Mouse (Mus musculus) limb, embryonic 15.5 days (tissue): Measurements from ENCODE around the gene Slc25a29. TPM values are rescaled to one million over a fixed set of nuclear protein-coding genes. Genes with fewer than 3 reads are reported as not detected.
A peak's percentile ranks its signal among the peaks of the same experiment; 100 is the strongest.
"Not testable (repeated sequence)": the region's sequence is repeated elsewhere in the genome, so short reads cannot be mapped to it uniquely, and the experiment has no call there.

Source experiments
- ATAC-seq: fragments of 200-750 bp; cut with Nextera tagmentation; 2 replicates; pipeline ENCODE4 v1.8.0; 2017; ENCODE audit warnings: low read depth, moderate TSS enrichment; ENCODE audit not compliant: insufficient number of reproducible peaks, low FRiP score, low TSS enrichment
- H3K27ac ChIP-seq: fragments of 300-500 bp; sonication (generic); 2 replicates; pipeline ENCODE4 v1.5.1; 2015; ENCODE audit warnings: moderate library complexity, mild to moderate bottlenecking, inconsistent platforms
- H3K27me3 ChIP-seq: fragments of 300-500 bp; sonication (generic); 2 replicates; pipeline ENCODE4 v1.6.1; 2015; ENCODE audit warnings: inconsistent platforms
- H3K36me3 ChIP-seq: fragments of 300-500 bp; sonication (generic); 2 replicates; pipeline ENCODE4 v1.6.1; 2015; ENCODE audit warnings: inconsistent platforms
- H3K4me1 ChIP-seq: fragments of 300-500 bp; sonication (generic); 2 replicates; pipeline ENCODE4 v1.6.1; 2015; ENCODE audit warnings: inconsistent platforms
- H3K4me2 ChIP-seq: fragments of 300-500 bp; sonication (generic); 2 replicates; pipeline ENCODE4 v1.6.1; 2015; ENCODE audit warnings: mild to moderate bottlenecking, inconsistent platforms
- H3K4me3 ChIP-seq: fragments of 300-500 bp; sonication (generic); 2 replicates; pipeline ENCODE4 v1.5.1; 2015; ENCODE audit warnings: mild to moderate bottlenecking, inconsistent platforms
- H3K9ac ChIP-seq: fragments of 300-500 bp; sonication (generic); 2 replicates; pipeline ENCODE4 v1.6.1; 2015; ENCODE audit warnings: inconsistent platforms
- H3K9me3 ChIP-seq: fragments of 300-500 bp; sonication (generic); 2 replicates; pipeline ENCODE4 v1.6.1; 2016; ENCODE audit warnings: inconsistent platforms
- WGBS: fragments of 180-500 bp; shearing (Covaris S2); methylation state at CpG from one replicate; pipeline ENCODE4 v1.1.7; 2015; 5-methylcytosine and 5-hydroxymethylcytosine counted together
- polyA plus RNA-seq: library from polyadenylated mRNA; unstranded; fragments of >200 nt; fragmentation: Nextera tagmentation; extraction: Ambion mirVana; gene quantifications from 2 replicates; pipeline ENCODE4 v1.2.1, GENCODE M21; 2015

Slc25a29 gene
- polyA plus RNA-seq, 1 experiment from 2014 or later: 10.3 TPM

DNA sequence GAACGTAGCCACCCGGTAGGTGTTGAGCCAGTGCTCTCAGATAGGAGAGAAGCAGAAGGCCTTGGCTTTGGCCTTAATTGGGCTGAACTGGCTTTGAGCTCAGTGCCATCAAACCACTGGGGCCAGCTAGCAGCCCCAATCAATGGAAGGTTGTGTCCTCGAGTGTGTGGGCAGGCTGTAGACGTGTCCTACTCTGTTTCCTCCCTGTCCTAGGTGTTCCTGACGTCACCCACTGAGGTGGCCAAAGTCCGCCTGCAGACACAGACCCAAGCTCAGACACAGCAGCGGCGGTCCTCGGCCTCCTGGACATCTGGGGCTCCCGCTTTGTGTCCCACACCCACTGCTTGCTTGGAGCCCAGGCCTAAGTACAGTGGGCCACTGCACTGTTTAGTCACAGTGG is 19.4 kb upstream of the Slc25a29 start:
- ATAC-seq: no peak
- 82% methylated on average over 10 of the region's 10 CpGs for WGBS
- H3K4me3 ChIP-seq: no peak overlapping the region

DNA sequence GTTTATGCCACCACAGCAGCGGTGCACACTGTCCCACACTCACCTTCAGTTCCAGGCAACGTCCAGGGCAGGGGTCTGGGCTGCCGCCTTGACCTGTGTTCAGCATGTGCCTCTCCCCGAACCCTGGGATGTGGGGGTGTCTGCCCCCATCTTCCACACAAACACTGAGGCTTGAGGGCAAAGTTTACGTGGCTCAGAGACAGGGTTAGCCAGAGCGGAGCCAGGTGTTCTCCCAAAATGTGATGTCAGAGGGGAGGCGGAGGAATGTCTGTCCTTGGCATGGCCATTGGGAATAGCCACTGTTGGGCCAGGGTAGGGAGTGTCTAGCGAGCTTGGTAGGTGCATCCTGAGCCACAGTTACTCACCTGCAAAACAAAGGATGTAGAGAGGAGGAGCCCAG is 17.1 kb upstream of the Slc25a29 start:
- 83% methylated on average over 8 of the region's 8 CpGs for WGBS

More for the DNA sequence above, 19.4 kb upstream of the Slc25a29 start:
- H3K4me1 ChIP-seq: no peaks in the 10 kb centered on the region; the same call in 1 of the 2 replicates
- no peak overlapping the region for H3K27ac ChIP-seq
- peaks cover 17% of the 10 kb centered on the region for H3K36me3 ChIP-seq
- H3K4me2 ChIP-seq: no peak overlapping the region
- no peaks in the 10 kb centered on the region for H3K9me3 ChIP-seq
- H3K9ac ChIP-seq: no peak overlapping the region
- no peaks in the 10 kb centered on the region for H3K27me3 ChIP-seq

DNA sequence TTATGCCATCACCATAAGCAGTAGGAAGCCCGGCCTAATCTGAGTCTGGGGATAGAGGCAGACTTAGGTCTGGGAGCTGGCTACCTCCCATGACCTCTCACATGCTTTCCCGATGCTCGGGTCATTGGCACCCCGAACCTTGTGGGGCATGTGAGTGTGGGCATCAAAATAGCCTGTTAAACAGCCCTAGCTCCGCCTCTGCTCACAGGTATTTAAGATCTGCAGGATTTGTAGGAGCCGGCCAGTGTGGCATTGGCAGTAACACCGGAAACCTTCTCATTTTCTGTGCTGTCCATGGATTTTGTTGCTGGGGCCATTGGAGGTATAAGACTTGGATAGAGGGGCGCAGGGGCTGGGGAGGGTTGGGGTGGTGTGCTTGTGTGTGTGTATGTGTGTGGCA is 15.2 kb upstream of the Slc25a29 start:
- Histone ChIP-seq H3K9ac (no peak overlapping the region), H3K27me3 (no peaks in the 10 kb centered on the region), H3K4me2 (no peak overlapping the region), H3K27ac (no peak overlapping the region), H3K4me1 (no peaks in the 10 kb centered on the region), H3K4me3 (no peak overlapping the region), H3K36me3 (peaks cover 13% of the 10 kb centered on the region; the same call in 1 of the 2 replicates), H3K9me3 (no peaks in the 10 kb centered on the region)
- no peak for ATAC-seq
- WGBS: 86% methylated on average over 8 of the region's 8 CpGs

More for the DNA sequence above, 17.1 kb upstream of the Slc25a29 start:
- H3K27me3 ChIP-seq: no peaks in the 10 kb centered on the region
- H3K9ac ChIP-seq: no peak overlapping the region
- no peaks in the 10 kb centered on the region for H3K9me3 ChIP-seq
- ATAC-seq: no peak
- no peak overlapping the region for H3K27ac ChIP-seq
- no peaks in the 10 kb centered on the region for H3K4me1 ChIP-seq
- no peak overlapping the region for H3K4me2 ChIP-seq
- H3K4me3 ChIP-seq: no peak overlapping the region
- H3K36me3 ChIP-seq: peaks cover 9% of the 10 kb centered on the region; the same call in 1 of the 2 replicates

DNA sequence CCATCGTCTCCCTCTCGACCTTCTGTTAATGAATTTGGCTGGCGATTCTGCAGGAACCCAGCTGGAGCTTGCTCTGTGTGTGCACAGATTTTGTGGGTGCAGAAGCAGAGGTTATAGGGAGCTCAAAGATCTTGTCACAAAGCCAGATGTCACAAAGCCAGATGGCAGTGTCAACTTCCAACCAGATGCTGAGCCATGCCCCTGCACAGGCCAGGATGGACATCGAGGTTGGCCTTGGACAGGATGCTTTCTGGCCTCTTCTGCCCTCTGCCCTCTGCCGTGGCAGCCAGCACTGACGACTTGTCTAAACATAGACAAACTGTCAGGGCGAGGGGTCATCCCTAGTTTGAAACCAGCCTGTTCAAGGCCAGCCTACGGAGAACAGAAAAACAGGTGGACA is 14.4 kb upstream of the Slc25a29 start:
- 62% methylated on average over 8 of the region's 8 CpGs for WGBS
- Histone ChIP-seq H3K27me3 (no peaks in the 10 kb centered on the region), H3K27ac (no peak overlapping the region), H3K4me1 (no peaks in the 10 kb centered on the region), H3K9ac (no peak overlapping the region), H3K4me2 (no peak overlapping the region), H3K36me3 (peaks cover 15% of the 10 kb centered on the region), H3K9me3 (no peaks in the 10 kb centered on the region), H3K4me3 (no peak overlapping the region)
- no peak for ATAC-seq

DNA sequence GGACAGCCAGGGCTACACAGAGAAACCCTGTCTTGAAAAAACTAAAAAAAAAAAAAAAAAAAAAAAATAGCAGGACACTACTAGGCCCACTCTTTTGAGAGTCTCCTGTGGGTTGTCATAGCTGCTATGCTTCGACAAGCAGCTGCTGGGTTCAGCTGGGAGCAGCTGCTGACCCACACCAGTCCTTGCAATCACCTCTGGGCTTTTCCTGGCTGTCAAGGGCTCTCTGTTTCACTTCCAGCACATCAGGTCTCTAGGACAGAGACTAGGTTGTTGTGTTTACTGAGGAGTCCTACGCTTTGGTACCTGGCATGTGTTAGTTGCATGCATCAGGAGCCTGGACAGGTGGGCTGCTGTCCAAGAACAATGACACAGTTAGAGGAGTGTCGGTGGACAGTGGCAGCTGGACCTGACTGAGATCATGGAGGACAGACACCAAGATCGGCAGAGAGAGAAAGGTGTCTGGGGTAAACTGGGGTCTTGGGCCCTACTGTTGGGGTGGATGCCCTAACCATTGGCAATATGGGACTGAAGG is 13.9 kb upstream of the Slc25a29 start:
- Histone ChIP-seq H3K36me3 (peaks cover 21% of the 10 kb centered on the region), H3K9me3 (no peaks in the 10 kb centered on the region), H3K27ac (no peak overlapping the region), H3K4me1 (no peaks in the 10 kb centered on the region), H3K27me3 (no peaks in the 10 kb centered on the region), H3K9ac (no peak overlapping the region), H3K4me2 (no peak overlapping the region), H3K4me3 (no peak overlapping the region)
- no peak for ATAC-seq
- WGBS: 82% methylated on average over 4 of the region's 4 CpGs

DNA sequence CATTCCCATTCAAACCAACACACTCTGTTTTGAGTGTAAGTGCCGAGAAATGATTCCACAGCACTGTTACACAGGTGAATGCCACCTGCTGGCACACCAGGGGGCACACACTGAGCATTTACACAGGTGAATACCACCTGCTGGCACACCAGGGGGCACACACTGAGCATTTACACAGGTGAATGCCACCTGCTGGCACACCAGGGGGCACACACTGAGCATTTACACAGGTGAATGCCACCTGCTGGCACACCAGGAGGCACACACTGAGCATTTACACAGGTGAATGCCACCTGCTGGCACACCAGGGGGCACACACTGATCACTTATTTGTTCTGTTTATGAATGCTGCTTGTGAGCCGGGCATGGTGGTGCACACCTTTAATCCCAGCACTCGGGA is 12.3 kb upstream of the Slc25a29 start:
- not testable (repeated sequence) for H3K4me2 ChIP-seq, H3K27ac ChIP-seq, H3K9me3 ChIP-seq, H3K4me1 ChIP-seq, H3K27me3 ChIP-seq, ATAC-seq, H3K9ac ChIP-seq, H3K4me3 ChIP-seq
- 88% methylated on average over 3 of the region's 3 CpGs for WGBS
- peaks cover 32% of the 10 kb centered on the region for H3K36me3 ChIP-seq

DNA sequence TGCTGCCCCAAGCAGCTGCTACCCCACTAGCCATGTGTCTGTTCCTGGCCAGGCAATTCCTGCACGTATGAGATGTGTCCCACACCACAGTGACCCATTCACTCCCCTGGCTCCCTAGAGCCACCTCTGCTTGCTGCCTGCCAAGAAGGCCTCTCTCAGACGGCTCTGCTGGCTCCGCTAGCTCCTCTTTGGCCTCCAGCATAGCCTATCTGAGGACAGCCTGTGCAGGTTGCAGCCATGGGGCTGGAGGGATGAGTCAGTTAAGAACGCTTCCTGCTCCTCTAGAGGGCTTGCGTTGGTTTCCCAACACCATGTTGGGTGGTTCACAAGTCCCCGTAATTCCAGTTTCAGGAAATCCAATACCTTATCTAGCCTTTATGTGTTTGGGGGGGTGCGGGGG is 7.0 kb upstream of the Slc25a29 start:
- ATAC-seq: no peak
- no peak overlapping the region for H3K27ac ChIP-seq
- peaks cover 8% of the 10 kb centered on the region for H3K4me1 ChIP-seq
- no peak overlapping the region for H3K4me3 ChIP-seq
- no peaks in the 10 kb centered on the region for H3K9me3 ChIP-seq
- 87% methylated on average over 7 of the region's 7 CpGs for WGBS
- peaks cover 49% of the 10 kb centered on the region for H3K36me3 ChIP-seq
- no peaks in the 10 kb centered on the region for H3K27me3 ChIP-seq
- H3K4me2 ChIP-seq: no peak overlapping the region
- H3K9ac ChIP-seq: no peak overlapping the region

DNA sequence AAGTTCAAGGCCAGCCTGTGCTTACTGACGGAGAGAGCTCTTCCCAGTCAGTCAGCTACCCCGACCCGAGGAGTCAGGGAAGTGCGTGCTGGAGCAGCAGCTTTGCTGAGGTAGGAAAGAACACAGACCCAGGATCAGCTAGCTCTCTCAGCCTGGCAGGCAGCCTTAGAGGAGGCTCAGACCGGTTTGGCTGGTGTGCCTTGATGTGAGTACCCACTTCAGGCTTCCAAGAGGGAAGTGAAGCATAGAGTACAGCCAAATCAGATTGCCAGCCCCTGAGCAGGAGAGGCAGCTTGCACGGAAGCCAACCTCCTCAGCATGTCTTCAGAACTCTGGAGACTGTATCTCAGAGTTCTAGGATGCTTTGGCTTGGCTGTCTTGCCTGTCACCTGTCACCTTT is 5.5 kb upstream of the Slc25a29 start:
- WGBS: 82% methylated on average over 6 of the region's 6 CpGs
- no peak overlapping the region for H3K4me2 ChIP-seq
- peaks cover 20% of the 10 kb centered on the region for H3K4me1 ChIP-seq
- H3K9ac ChIP-seq: no peak overlapping the region
- no peak overlapping the region; the same call in 1 of the 2 replicates for H3K27ac ChIP-seq
- no peaks in the 10 kb centered on the region for H3K9me3 ChIP-seq
- H3K36me3 ChIP-seq: peaks cover 48% of the 10 kb centered on the region
- no peaks in the 10 kb centered on the region for H3K27me3 ChIP-seq
- H3K4me3 ChIP-seq: no peak overlapping the region
- ATAC-seq: no peak

DNA sequence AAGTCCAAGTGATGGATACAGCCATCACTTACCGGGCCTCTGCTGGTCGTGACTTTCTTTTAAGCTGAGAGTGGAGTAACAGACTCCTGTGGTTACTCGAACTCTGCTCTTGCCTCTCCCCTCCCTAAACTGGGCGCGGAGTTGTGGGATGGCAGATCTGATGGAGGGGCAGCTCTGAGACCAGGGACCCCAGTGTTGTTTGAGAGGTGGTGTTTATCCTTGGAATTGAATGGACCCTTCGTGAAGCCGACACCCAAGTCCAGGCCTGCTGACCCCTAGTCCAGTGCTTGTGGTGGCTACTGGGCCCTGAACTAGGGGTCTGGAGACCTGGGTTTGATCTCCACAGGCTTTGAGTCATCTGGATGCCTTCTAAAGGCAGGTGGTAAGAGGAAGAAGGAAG is 1.0 kb upstream of the Slc25a29 start:
- ATAC-seq: no peak
- peak overlapping the region; percentile 91 for H3K4me2 ChIP-seq
- H3K27ac ChIP-seq: peak overlapping the region; percentile 90
- H3K36me3 ChIP-seq: peaks cover 10% of the 10 kb centered on the region
- peaks cover 46% of the 10 kb centered on the region for H3K4me1 ChIP-seq
- H3K9ac ChIP-seq: peak overlapping the region; percentile 57
- H3K4me3 ChIP-seq: peak overlapping the region; percentile 66
- H3K27me3 ChIP-seq: no peaks in the 10 kb centered on the region
- 41% methylated on average over 7 of the region's 7 CpGs for WGBS
- H3K9me3 ChIP-seq: no peaks in the 10 kb centered on the region

DNA sequence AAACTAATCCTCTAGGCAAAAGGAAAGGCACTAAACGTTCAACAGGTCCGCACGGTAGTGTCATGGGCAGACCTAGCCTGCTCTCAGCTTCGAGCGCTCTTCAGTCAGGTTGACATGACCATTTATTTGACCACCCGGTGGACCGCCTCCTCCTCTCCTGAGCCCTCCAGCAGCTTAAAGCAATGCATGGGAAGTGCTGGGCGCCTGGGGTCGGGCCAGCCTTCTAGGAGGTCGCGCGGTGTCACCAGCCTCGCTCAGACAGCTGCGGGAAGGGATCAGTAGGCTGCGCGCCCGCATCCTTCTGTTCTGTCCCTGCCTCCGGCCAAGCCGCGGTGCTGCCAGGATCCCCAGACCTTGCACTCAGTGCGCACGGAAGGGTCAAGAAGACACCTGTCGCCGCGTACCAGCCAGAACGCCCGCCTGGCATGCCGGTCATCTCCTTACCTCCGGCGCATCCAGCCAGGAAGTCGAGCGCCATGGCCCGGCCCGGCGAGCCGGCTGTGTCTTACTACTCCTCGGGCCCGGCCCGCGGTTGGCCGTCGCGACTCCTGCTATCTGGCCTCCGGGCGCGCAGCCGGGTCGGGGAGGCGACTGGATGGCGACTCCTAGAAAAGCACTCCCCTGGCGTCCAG is 359 bp downstream of the Slc25a29 start:
- Histone ChIP-seq H3K4me2 (peak overlapping the region; percentile 91), H3K9me3 (no peaks in the 10 kb centered on the region), H3K9ac (peak overlapping the region; percentile 57), H3K27me3 (no peaks in the 10 kb centered on the region), H3K36me3 (no peaks in the 10 kb centered on the region; the same call in 1 of the 2 replicates), H3K4me1 (peaks cover 46% of the 10 kb centered on the region), H3K27ac (0 out of 2 replicates have a peak overlapping the region, but pooled peaks have one; percentile 40), H3K4me3 (peak overlapping the region; percentile 66)
- WGBS: under 1% methylated on average over 51 of the region's 51 CpGs
- no peak for ATAC-seq

DNA sequence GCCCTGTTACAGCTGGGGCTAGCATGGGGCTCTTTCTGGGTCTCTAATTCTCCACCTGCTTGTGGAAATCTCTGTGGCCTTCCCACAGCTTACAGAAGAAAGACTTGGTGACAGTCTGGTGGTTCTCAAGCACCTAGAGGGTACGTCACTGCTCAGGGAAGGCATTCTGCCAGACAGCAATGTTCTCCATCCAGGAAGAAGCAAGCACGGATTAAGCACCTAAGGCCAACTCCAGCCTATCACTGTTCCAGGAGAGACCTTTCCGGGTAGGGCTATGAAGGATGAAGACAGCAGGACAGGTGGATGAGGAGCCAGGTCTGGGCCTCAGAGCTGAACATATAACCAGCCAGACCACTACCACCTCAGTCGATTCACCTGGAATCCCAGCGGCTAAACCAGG is 897 bp downstream of the Slc25a29 start:
- Histone ChIP-seq H3K27me3 (no peaks in the 10 kb centered on the region), H3K9me3 (no peaks in the 10 kb centered on the region), H3K27ac (no peak overlapping the region), H3K4me3 (peak overlapping the region; percentile 66), H3K4me2 (peak overlapping the region; percentile 91), H3K36me3 (no peaks in the 10 kb centered on the region; the same call in 1 of the 2 replicates), H3K9ac (peak overlapping the region; percentile 57; the same call in 1 of the 2 replicates), H3K4me1 (peaks cover 46% of the 10 kb centered on the region)
- ATAC-seq: no peak
- WGBS: 37% methylated on average over 5 of the region's 5 CpGs

DNA sequence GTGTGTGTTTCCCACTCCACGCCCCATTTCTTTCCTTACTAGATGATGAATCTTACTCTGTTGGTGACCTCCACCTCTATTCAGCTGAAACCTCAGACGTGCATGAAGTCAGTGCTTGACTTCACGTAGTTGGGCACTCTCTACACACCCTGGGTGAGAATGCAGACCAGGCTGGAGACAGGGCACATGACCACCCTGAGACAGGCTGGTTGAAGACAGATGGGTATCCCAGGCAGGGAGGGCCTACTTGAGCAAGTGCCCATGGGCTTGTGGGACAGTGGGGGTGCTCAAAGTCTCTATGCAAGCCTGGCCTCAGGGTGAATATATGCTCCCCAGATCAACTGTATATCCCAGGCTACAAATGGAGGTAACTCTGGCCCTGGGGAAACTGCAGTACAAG is 1.3 kb downstream of the Slc25a29 start:
- no peak for ATAC-seq
- peak overlapping the region; percentile 57; the same call in 1 of the 2 replicates for H3K9ac ChIP-seq
- WGBS: 80% methylated on average over 3 of the region's 3 CpGs

More for the DNA sequence above, 1.3 kb downstream of the Slc25a29 start:
- Histone ChIP-seq H3K36me3 (no peaks in the 10 kb centered on the region; the same call in 1 of the 2 replicates), H3K4me2 (no peak overlapping the region; the same call in 1 of the 2 replicates), H3K4me3 (peak overlapping the region; percentile 66; the same call in 1 of the 2 replicates), H3K27ac (no peak overlapping the region), H3K27me3 (no peaks in the 10 kb centered on the region), H3K4me1 (peaks cover 48% of the 10 kb centered on the region), H3K9me3 (no peaks in the 10 kb centered on the region)
